Mouse (Mus musculus): ENCODE measurements around the gene Trpv3.
"Not testable (repeated sequence)": the region's sequence is repeated elsewhere in the genome, so short reads cannot be mapped to it uniquely, and the experiment has no call there.

Gene Trpv3

DNA sequence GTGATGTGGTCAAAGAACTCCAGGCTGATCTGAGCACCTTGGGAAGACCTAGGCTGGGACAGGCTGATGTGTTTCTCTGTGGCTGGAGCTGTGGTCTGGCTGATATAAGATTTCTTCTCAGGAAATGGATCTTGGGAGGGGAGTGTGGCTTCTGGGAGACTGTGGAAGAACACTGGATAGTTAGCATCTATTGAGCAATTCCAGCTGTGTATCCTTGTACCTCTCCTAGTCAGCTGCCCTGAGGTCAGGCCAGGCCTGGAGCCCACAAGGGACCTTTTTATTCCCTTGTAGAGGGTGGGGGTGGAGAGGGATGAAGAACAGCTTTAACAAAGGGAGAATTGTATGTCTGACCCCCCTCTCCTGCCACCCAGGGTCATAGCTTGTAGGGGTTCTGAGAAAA, 17.2 kb downstream of the Trpv3 start:
- DNase-seq (ENCODE audit: low read depth in 1 of 2, low spot score in 2 of 2) = no peak

DNA sequence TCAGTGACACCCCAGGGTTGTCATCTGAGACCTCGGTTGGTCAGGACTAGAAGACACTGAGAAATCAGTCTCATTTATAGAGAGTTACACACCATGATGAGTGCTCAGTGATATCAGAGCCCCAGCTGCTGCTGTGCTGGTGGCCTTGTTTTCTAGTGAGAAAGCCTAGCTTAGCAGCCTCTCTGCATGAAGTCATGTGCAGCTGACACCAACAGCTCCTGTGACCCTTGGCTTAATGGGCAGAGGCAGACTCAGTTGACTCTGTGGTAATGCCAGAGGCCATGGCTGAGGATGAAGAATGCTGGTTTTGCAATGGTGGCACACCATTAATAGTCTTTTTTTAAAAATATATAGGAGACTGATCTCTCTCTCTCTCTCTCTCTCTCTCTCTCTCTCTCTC, 22.4 kb downstream of the Trpv3 start:
- DNase-seq (ENCODE audit: low read depth in 1 of 2, low spot score in 2 of 2) = no peak

DNA sequence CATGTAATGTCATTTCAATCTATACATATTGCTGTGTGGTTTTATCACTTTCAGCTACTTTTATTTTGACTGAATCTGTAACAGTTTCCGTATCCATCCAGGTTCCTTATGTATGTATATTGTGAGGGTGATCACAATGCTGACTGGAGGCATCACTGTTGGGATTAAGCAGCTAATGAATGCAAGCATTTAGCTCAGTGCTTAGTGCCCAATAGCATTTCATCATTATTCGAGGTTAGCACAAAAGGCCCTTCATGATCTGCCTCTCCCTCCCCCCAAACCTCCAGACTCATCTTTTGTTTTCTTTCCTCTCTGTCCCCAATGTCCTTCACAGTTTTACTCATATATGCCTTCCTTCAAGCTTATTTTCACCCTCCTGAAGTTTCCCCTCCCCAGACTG, 35.9 kb downstream of the Trpv3 start:
- no peak for DNase-seq (ENCODE audit: low read depth in 1 of 2, low spot score in 2 of 2)

DNA sequence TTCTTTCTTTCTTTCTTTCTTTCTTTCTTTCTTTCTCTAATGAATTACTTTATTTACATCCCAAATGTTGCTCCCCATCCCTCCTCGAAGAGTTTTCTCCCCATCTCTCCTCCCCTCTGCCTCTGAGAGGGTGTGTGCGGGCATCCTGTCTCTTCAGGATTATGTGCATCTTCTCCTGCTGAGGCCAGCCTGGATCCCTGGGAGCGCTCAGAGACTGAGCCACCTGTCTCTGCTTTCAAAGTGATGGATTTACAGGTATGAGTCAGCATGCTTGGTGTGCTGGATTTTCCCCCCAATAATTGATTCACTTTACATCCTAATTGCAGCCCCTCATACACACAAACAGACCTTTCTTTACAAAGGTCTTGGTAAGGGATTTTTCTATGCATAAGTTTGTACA, 48.8 kb downstream of the Trpv3 start:
- DNase-seq (ENCODE audit: low read depth in 1 of 2, low spot score in 2 of 2) = no peak

GRCm38 (mm10) chr11:73318581-73318980, 51.4 kb downstream of the Trpv3 start:
- DNase-seq (ENCODE audit: low read depth in 1 of 2, low spot score in 2 of 2) = not testable (repeated sequence)

- DNase-seq (ENCODE audit: low read depth in 1 of 2, low spot score in 2 of 2) = not testable (repeated sequence)
Measured at GRCm38 (mm10) chr11:73321064-73321463, 53.9 kb downstream of the Trpv3 start.

DNA sequence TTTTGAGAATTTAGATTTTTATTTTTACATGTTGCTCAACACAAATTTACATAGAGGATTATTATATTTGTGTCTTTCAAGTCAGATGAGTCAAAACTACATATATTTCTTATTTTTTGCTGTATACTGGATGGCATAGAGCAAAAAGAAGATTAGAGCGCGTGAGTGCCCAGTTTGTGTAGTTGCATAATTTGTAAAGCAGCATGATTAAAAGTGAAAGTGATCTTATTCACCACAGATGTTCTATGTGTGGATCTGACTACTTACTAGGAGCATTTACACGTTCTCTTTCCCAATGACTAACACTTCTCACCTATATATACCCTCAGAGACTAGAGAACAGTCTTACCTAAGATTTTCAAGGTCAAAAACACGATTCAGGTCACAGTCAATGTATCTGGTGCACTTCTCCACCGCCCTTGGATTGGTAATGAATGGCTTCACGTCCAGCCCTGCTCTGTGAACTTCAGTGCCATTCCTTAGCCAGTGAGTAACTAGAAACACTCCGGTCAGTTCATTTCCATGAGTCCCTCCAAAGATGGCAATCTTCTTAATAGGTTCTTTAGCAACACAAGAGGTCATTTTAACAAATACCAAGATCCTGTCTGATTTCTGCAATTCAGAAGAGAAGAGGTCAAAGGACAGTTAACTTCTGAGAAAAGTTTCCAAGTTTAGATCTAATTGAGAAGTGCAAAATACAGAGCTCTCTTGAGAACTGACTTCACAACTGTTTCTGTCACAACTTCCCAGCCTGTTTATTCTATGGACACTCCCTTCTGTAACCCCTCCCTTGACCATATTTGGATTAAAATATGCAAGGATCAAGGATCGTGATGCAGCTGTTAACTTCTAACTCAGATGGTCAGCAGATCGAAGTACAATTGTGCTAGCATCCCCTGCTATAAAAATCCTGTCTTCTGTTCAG, 57.0 kb downstream of the Trpv3 start:
- DNase-seq (ENCODE audit: low read depth in 1 of 2, low spot score in 2 of 2) = no peak

DNA sequence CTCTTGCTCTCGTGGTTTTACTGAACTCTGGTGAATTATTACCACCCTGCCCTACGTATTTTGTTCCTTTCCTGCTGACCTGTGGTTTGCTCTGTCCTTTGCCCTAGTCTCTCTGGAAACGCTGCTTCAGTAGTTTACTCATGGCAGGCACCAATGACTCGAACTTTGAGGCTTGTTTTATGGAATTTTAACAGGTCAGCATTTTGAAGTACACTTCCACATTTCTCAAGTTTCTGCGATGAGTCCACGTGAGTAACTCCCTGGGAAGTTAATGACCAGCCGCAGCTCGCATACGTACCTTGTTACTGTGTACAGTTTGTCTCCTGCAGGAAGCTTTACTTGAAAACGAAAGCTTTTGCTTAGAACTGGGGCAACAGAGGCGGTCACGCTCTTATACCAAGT, 59.3 kb downstream of the Trpv3 start:
- DNase-seq (ENCODE audit: low read depth in 1 of 2, low spot score in 2 of 2) = no peak

DNA sequence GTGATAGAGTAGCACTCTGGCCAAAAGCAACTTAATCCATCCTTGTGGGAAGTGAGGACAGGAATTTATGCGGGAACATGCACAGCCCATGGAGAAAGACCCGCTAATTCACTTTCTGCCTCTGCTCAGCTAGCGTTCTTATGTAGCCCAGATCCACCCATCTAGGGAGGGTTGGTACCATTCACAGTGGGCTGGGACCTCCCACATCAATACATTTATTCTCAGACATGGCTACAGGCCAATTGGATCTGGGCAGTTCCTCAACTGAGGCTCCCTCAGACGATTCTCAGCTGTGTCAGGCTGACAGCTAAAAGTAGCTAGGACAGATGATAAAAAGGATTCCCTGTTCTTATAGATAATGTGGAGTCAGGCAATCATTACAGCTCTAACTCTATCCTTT, 60.2 kb downstream of the Trpv3 start:
- DNase-seq (ENCODE audit: low read depth in 1 of 2, low spot score in 2 of 2) = no peak

DNA sequence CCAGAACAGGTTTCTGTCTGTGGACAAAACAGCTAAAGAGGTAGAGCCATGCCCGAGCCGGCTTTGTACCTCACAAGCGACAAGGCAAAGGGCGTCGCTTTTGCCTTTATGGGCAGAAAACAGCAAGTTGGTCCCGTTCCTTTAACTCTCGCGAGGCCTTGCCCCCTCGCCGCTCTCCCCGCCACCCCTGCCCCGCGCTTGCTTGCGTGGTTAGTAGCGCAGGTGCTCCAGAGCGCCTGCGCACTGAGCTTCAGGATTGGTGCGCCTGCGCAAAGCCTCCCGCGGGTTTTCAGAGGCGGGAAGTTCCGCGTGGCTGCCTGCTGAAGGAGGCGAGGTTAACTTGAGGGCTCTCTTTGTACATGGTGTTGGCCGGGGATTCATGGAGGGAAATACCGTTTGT, 62.3 kb downstream of the Trpv3 start, which contains the start of the genes Aspa, Gm49340 and Spata22:
Gene Aspa (minus strand): TSS at position 155 of the 400 bp plus-strand sequence.
Gene Gm49340 (plus strand): TSS at position 300 of the 400 bp plus-strand sequence.
Gene Spata22 (plus strand): TSS at position 300 of the 400 bp plus-strand sequence.
- no peak for DNase-seq (ENCODE audit: low read depth in 1 of 2, low spot score in 2 of 2)

DNA sequence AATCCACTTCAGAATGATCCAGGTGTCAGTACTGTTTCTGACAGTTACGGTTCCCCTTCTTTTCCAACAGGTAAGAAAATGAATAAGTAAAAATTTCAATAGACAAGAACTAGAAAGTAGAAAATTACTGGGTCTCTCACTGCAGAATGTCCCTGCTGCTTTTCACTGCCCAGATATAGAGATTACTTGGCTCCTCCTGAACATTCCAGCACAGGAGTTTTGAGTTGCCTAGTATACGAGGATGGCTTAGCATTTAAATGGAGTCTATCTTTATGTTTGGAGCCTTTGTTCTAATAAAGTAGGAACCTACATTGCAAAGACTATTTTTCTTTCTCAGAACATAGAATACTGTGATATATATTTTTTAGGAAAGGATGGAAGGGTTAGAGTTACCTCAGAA, 66.2 kb downstream of the Trpv3 start:
- DNase-seq (ENCODE audit: low read depth in 1 of 2, low spot score in 2 of 2) = no peak

DNA sequence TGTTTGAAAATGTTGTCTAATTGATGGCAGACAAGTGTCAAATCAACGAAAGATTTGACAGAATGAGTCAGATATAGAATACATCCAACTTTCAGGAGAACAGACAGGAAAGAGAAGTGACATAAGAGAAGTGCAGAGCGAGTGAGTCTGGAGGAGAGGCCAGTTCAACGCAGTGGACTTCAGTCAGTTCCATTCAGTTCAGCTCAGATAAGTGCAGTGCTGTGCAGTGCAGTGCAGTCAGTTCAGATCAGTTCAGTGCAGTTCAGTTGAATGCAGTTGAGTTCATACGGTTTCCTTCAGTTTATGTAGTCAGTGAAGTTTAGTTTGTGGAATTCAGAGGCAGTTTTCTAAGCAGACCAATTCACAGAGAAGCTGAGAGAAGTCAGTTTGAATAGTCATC, 69.7 kb downstream of the Trpv3 start:
- DNase-seq (ENCODE audit: low read depth in 1 of 2, low spot score in 2 of 2) = no peak
